Comparison of ENCODE assay signal across 8 mouse cellular contexts in genomic region chr17:29489971-29490712, GRCm38 (mm10). TPM values are rescaled to one million over a fixed set of nuclear protein-coding genes. Genes with fewer than 3 reads are reported as not detected.
DNase-seq lines count a peak whose midpoint lies in the region; ATAC-seq and TF ChIP-seq lines count a peak whose summit lies in the region.

No protein-coding gene starts in this region.

- H3K4me3 ChIP-seq in heart, embryonic 15.5 days: peak overlapping the region; percentile 89
- peak overlapping the region; percentile 75 to 90 for H3K4me3 ChIP-seq in liver, embryonic 14.5 days (ENCODE audit: insufficient read depth in 1 of 2, low read depth in 2 of 2, low read length in 2 of 2)
- H3K4me3 ChIP-seq in neural tube, embryonic 11.5 days (ENCODE audit: low read depth, low read length): peak overlapping the region; percentile 97
- H3K4me3 ChIP-seq in stomach, postnatal 0 days (ENCODE audit: low read depth, low read length): peak overlapping the region; percentile 97

- H3K9ac ChIP-seq in heart, embryonic 15.5 days: peak overlapping the region; percentile 75
- H3K9ac ChIP-seq in liver, embryonic 14.5 days (replicated peaks): peak overlapping the region; percentile 89
- peak overlapping the region; percentile 92 for H3K9ac ChIP-seq in neural tube, embryonic 11.5 days (ENCODE audit: low read length)
- H3K9ac ChIP-seq in stomach, postnatal 0 days (ENCODE audit: low read length): peak overlapping the region; percentile 76

- peak; percentile 56 for ATAC-seq in CD4-positive, CD25-positive, alpha-beta regulatory T cell, adult 4 months
- peak; percentile 93 for ATAC-seq in heart, embryonic 15.5 days (replicated peaks; ENCODE audit: insufficient number of reproducible peaks, insufficient read depth, low FRiP score, low read depth)
- ATAC-seq in liver, embryonic 14.5 days (ENCODE audit: insufficient read depth): peak; percentile 81
- peak; percentile 85 for ATAC-seq in neural tube, embryonic 11.5 days (ENCODE audit: insufficient read depth, low FRiP score, low TSS enrichment)
- ATAC-seq in stomach, postnatal 0 days (ENCODE audit: low FRiP score, low TSS enrichment): peak; percentile 92

- H3K4me2 ChIP-seq in heart, embryonic 15.5 days: peak overlapping the region; percentile 84
- H3K4me2 ChIP-seq in liver, embryonic 14.5 days (ENCODE audit: low read depth): peak overlapping the region; percentile 68
- H3K4me2 ChIP-seq in neural tube, embryonic 11.5 days (ENCODE audit: low read depth): peak overlapping the region; percentile 82
- peak overlapping the region; percentile 84 for H3K4me2 ChIP-seq in stomach, postnatal 0 days (replicated peaks; ENCODE audit: low read depth)

- H3K36me3 ChIP-seq in heart, embryonic 15.5 days: peaks cover 14% of the 10 kb centered on the region
- peaks cover 39% of the 10 kb centered on the region for H3K36me3 ChIP-seq in liver, embryonic 14.5 days (replicated peaks; ENCODE audit: control insufficient read depth, insufficient read depth, low read depth)
- H3K36me3 ChIP-seq in neural tube, embryonic 11.5 days (ENCODE audit: control insufficient read depth, insufficient read depth, low read length): peaks cover 8% of the 10 kb centered on the region
- H3K36me3 ChIP-seq in stomach, postnatal 0 days (ENCODE audit: control insufficient read depth, insufficient read depth, low read length): peaks cover 7% of the 10 kb centered on the region

- TF ChIP-seq CTCF in liver, embryonic 14.5 days (IDR thresholded peaks at IDR 0.05; ENCODE audit: low read depth): peak; percentile 23
- peak; percentile 46 for TF ChIP-seq CTCF in stomach, postnatal 0 days (IDR thresholded peaks at IDR 0.05; ENCODE audit: low read depth)

- no peaks in the 10 kb centered on the region for H3K9me3 ChIP-seq in heart, embryonic 15.5 days (replicated peaks)
- H3K9me3 ChIP-seq in liver, embryonic 14.5 days (ENCODE audit: control insufficient read depth, low read length): no peaks in the 10 kb centered on the region
- H3K9me3 ChIP-seq in neural tube, embryonic 11.5 days (ENCODE audit: control insufficient read depth, low read length): no peaks in the 10 kb centered on the region
- H3K9me3 ChIP-seq in stomach, postnatal 0 days (ENCODE audit: control insufficient read depth, low read length): no peaks in the 10 kb centered on the region

- WGBS in heart, embryonic 15.5 days: under 1% methylated on average over 56 of the region's 68 CpGs
- WGBS in liver, embryonic 14.5 days (ENCODE audit: insufficient replicate concordance): under 1% methylated on average over 64 of the region's 68 CpGs
- WGBS in neural tube, embryonic 11.5 days: under 1% methylated on average over 57 of the region's 68 CpGs
- under 1% methylated on average over 62 of the region's 68 CpGs for WGBS in stomach, postnatal 0 days

- peaks cover 23% of the 10 kb centered on the region for H3K4me1 ChIP-seq in heart, embryonic 15.5 days (replicated peaks)
- peaks cover 31 to 43% of the 10 kb centered on the region in 2 experiments for H3K4me1 ChIP-seq in liver, embryonic 14.5 days (replicated peaks; ENCODE audit: control insufficient read depth in 2 of 2, insufficient read depth in 2 of 2, low read length in 1 of 2)
- peaks cover 10% of the 10 kb centered on the region; the same call in 1 of the 2 replicates for H3K4me1 ChIP-seq in neural tube, embryonic 11.5 days (ENCODE audit: control insufficient read depth, insufficient read depth, low read length)
- 0 out of 2 replicates have a peak, but pooled peaks cover 3% of the 10 kb centered on the region for H3K4me1 ChIP-seq in stomach, postnatal 0 days (replicated peaks; ENCODE audit: control insufficient read depth, insufficient read depth)

- peak overlapping the region; percentile 86 for H3K27ac ChIP-seq in heart, embryonic 15.5 days
- H3K27ac ChIP-seq in liver, embryonic 14.5 days: peak overlapping the region; percentile 88
- H3K27ac ChIP-seq in neural tube, embryonic 11.5 days (ENCODE audit: low read depth, low read length): peak overlapping the region; percentile 95
- peak overlapping the region; percentile 94 for H3K27ac ChIP-seq in stomach, postnatal 0 days (replicated peaks)

- peak; percentile 61; the same call in 1 of the 2 replicates for TF ChIP-seq EP300 in liver, embryonic 14.5 days (IDR thresholded peaks at IDR 0.05; ENCODE audit: low read depth)
- no peak for TF ChIP-seq EP300 in stomach, postnatal 0 days (optimal IDR thresholded peaks at IDR 0.05)

- peak; percentile 99 for DNase-seq in c-Kit-negative CD71-positive TER-119-positive erythroid progenitor cells, embryonic 14.5 days (ENCODE audit: low read depth, low spot score)
- peak; percentile 90 for DNase-seq in fibroblast of lung, adult 2 months (ENCODE audit: low read depth)
- DNase-seq in kidney, postnatal 25 days: peak; percentile 98 to 99
- DNase-seq in liver, embryonic 14.5 days (ENCODE audit: low read depth in 3 of 3, low spot score in 3 of 3): peak; percentile 99
- DNase-seq in neural tube, embryonic 11.5 days (ENCODE audit: low spot score): peak; percentile 100
- DNase-seq in stomach, postnatal 0 days (ENCODE audit: low spot score): peak; percentile 100

- no peaks in the 10 kb centered on the region for H3K27me3 ChIP-seq in heart, embryonic 15.5 days
- H3K27me3 ChIP-seq in liver, embryonic 14.5 days (ENCODE audit: control insufficient read depth, insufficient read depth, low read length): no peaks in the 10 kb centered on the region
- H3K27me3 ChIP-seq in neural tube, embryonic 11.5 days (ENCODE audit: control insufficient read depth, insufficient read depth, low read length): no peaks in the 10 kb centered on the region
- H3K27me3 ChIP-seq in stomach, postnatal 0 days (ENCODE audit: control insufficient read depth, insufficient read depth, low read length): no peaks in the 10 kb centered on the region

RNA-seq across cellular contexts. Expression of gene Pim1, which starts 0.4 kb away (rescaled TPM):
- polyA plus RNA-seq in CD4-positive, CD25-positive, alpha-beta regulatory T cell, adult 4 months (2017; shearing (Covaris generic)): 100 to 1,000 TPM; 484 to 510 TPM
- polyA plus RNA-seq in heart, embryonic 15.5 days (2015; fragmentation: Nextera tagmentation; extraction: Ambion mirVana): 17.9 and 18.2 TPM in 2 replicates
- polyA plus RNA-seq in liver, embryonic 14.5 days (2012; rRNA removed): 61.4 and 64.5 TPM in 2 replicates
- polyA plus RNA-seq in liver, embryonic 14.5 days (2014; fragmentation: Nextera tagmentation; extraction: Ambion mirVana): 60.4 and 69.9 TPM in 2 replicates
- polyA plus RNA-seq in neural tube, embryonic 11.5 days (2014; fragmentation: Nextera tagmentation; extraction: Ambion mirVana): 23.1 and 24.3 TPM in 2 replicates
- polyA plus RNA-seq in stomach, postnatal 0 days (2015; fragmentation: Nextera tagmentation; extraction: Ambion mirVana): 28.6 and 32.8 TPM in 2 replicates

RNA-seq across cellular contexts. Expression of gene Gm17657, which starts 59.3 kb away (rescaled TPM):
- not detected for polyA plus RNA-seq in CD4-positive, CD25-positive, alpha-beta regulatory T cell, adult 4 months (2017; shearing (Covaris generic))
- not detected in 2 replicates for polyA plus RNA-seq in heart, embryonic 15.5 days (2015; fragmentation: Nextera tagmentation; extraction: Ambion mirVana)
- not detected in 2 replicates for polyA plus RNA-seq in liver, embryonic 14.5 days (2012; rRNA removed)
- not detected in 2 replicates for polyA plus RNA-seq in liver, embryonic 14.5 days (2014; fragmentation: Nextera tagmentation; extraction: Ambion mirVana)
- not detected in 2 replicates for polyA plus RNA-seq in neural tube, embryonic 11.5 days (2014; fragmentation: Nextera tagmentation; extraction: Ambion mirVana)
- polyA plus RNA-seq in stomach, postnatal 0 days (2015; fragmentation: Nextera tagmentation; extraction: Ambion mirVana): not detected in 2 replicates

RNA-seq across cellular contexts. Expression of gene Tbc1d22b, which starts 59.4 kb away (rescaled TPM):
- 10 to 100 TPM in 1 of 2 experiments, 1 to 10 TPM in 1; 9.5 to 11.2 TPM for polyA plus RNA-seq in CD4-positive, CD25-positive, alpha-beta regulatory T cell, adult 4 months (2017; shearing (Covaris generic))
- 8.5 and 13.0 TPM in 2 replicates for polyA plus RNA-seq in heart, embryonic 15.5 days (2015; fragmentation: Nextera tagmentation; extraction: Ambion mirVana)
- polyA plus RNA-seq in liver, embryonic 14.5 days (2012; rRNA removed): 3.3 and 3.6 TPM in 2 replicates
- 2.3 and 2.9 TPM in 2 replicates for polyA plus RNA-seq in liver, embryonic 14.5 days (2014; fragmentation: Nextera tagmentation; extraction: Ambion mirVana)
- 19.9 and 22.1 TPM in 2 replicates for polyA plus RNA-seq in neural tube, embryonic 11.5 days (2014; fragmentation: Nextera tagmentation; extraction: Ambion mirVana)
- polyA plus RNA-seq in stomach, postnatal 0 days (2015; fragmentation: Nextera tagmentation; extraction: Ambion mirVana): 6.9 and 7.8 TPM in 2 replicates

Comparison
In these comparisons a context has a peak if more than half of its experiments do, and no peak if none do; other contexts are left out.
1. Peak in every context shown above with its lines: DNase-seq, ATAC-seq, H3K4me3 ChIP-seq and H3K27ac ChIP-seq.
2. RNA of gene Pim1, which starts 0.4 kb away (polyA plus RNA-seq): 484 to 510 TPM in CD4-positive, CD25-positive, alpha-beta regulatory T cell, adult 4 months; 60.4 to 69.9 TPM in liver, embryonic 14.5 days, 28.6 to 32.8 TPM in stomach, postnatal 0 days, 23.1 to 24.3 TPM in neural tube, embryonic 11.5 days and 17.9 to 18.2 TPM in heart, embryonic 15.5 days; every median in the first group is over 4 times any median in the second.